Mouse (Mus musculus): ENCODE measurements around the gene Ccne1.

GRCm38 (mm10) chr7:38106711-38107311, 523 bp downstream of the Ccne1 start:
- no peak for TF ChIP-seq GATA1 (IDR thresholded peaks at IDR 0.05; ENCODE audit: borderline replicate concordance, low read length)
- TF ChIP-seq CTCF (IDR thresholded peaks at IDR 0.05; ENCODE audit: low read depth, low read length), result no peak
- TF ChIP-seq POLR2AphosphoS5 (IDR thresholded peaks at IDR 0.05; ENCODE audit: insufficient replicate concordance, low read depth, low read length), result no peak

Data from G1E (cell line).